Mouse (Mus musculus): ENCODE measurements at regions not wholly inside any gene's neighbourhood (a gene's known extent, or its start where the extent isn't known, plus 50 kb on each side); places are given as distances from the start of the nearest gene placed in this dataset.

DNA sequence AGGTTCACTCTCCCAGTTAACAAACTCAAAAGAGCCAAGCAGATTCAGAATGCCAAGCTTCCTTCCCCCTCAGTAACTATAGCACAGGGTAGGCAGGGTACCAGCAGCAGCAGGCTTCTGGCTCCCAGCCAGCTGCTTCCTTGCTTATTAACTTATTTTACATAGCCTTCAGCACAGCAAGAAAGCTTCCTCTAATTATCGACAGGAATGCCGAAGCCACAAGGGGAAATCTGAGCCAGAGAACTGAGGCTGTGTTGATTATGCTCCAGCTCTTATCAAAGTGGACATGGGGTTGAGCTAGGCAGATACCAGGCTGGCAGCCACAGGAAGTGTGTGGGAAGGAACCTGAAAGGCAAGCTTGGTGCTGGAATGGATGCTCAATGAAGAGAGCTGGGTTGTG is 371.0 kb downstream of the Synb start:
- TF ChIP-seq CTCF (IDR thresholded peaks at IDR 0.05; ENCODE audit: insufficient read depth, low read depth, low read length) (no peak), POLR2A (IDR thresholded peaks at IDR 0.05; ENCODE audit: insufficient read depth, low read depth, low read length) (no peak)
